ENCODE assay signal across 7 mouse cellular contexts in genomic region chr15:37135590-37136164, GRCm38 (mm10).
DNase-seq lines count a peak whose midpoint lies in the region; ATAC-seq and TF ChIP-seq lines count a peak whose summit lies in the region.

No protein-coding gene starts in this region.

- no peaks in the 10 kb centered on the region for H3K36me3 ChIP-seq in embryonic facial prominence, embryonic 15.5 days
- no peaks in the 10 kb centered on the region for H3K36me3 ChIP-seq in heart, embryonic 13.5 days
- no peaks in the 10 kb centered on the region for H3K36me3 ChIP-seq in kidney, embryonic 15.5 days
- no peaks in the 10 kb centered on the region for H3K36me3 ChIP-seq in liver, embryonic 13.5 days
- H3K36me3 ChIP-seq in splenic B cell, adult 2 months (ENCODE audit: control insufficient read depth, insufficient read depth, low read length, poor library complexity, severe bottlenecking): no peaks in the 10 kb centered on the region

- no peaks in the 10 kb centered on the region for H3K27me3 ChIP-seq in embryonic facial prominence, embryonic 15.5 days
- H3K27me3 ChIP-seq in heart, embryonic 13.5 days (replicated peaks): no peaks in the 10 kb centered on the region
- H3K27me3 ChIP-seq in kidney, embryonic 15.5 days: no peaks in the 10 kb centered on the region
- H3K27me3 ChIP-seq in liver, embryonic 13.5 days: no peaks in the 10 kb centered on the region
- no peaks in the 10 kb centered on the region for H3K27me3 ChIP-seq in splenic B cell, adult 2 months (ENCODE audit: control insufficient read depth, insufficient read depth, low read length, poor library complexity, severe bottlenecking)

- peak overlapping the region; percentile 59 for H3K9ac ChIP-seq in embryonic facial prominence, embryonic 15.5 days
- H3K9ac ChIP-seq in heart, embryonic 13.5 days: peak overlapping the region; percentile 88
- peak overlapping the region; percentile 63 for H3K9ac ChIP-seq in kidney, embryonic 15.5 days
- peak overlapping the region; percentile 62 for H3K9ac ChIP-seq in liver, embryonic 13.5 days

- peak; percentile 74; the same call in 1 of the 2 replicates for ATAC-seq in embryonic facial prominence, embryonic 15.5 days (ENCODE audit: insufficient number of reproducible peaks, low FRiP score, low TSS enrichment, low read depth)
- no peak for ATAC-seq in heart, embryonic 13.5 days (ENCODE audit: extremely low read depth, insufficient number of reproducible peaks, low FRiP score, low TSS enrichment)
- ATAC-seq in kidney, embryonic 15.5 days (replicated peaks; ENCODE audit: low FRiP score): peak; percentile 85
- peak; percentile 73 for ATAC-seq in liver, embryonic 13.5 days (ENCODE audit: low read depth)

- WGBS in embryonic facial prominence, embryonic 15.5 days: 3% methylated on average over 35 of the region's 35 CpGs
- WGBS in heart, embryonic 13.5 days: 2% methylated on average over 35 of the region's 35 CpGs
- WGBS in kidney, embryonic 15.5 days: 2% methylated on average over 35 of the region's 35 CpGs
- whole genome bisulfite sequencing in liver, embryonic 13.5 days (ENCODE audit: insufficient replicate concordance): 6% methylated on average over 35 of the region's 35 CpGs

- TF ChIP-seq POLR2A in brain, embryonic 14.5 days (IDR thresholded peaks at IDR 0.05; ENCODE audit: borderline replicate concordance, extremely low read depth, insufficient read depth, insufficient read length, poor library complexity, severe bottlenecking): 0 out of 2 replicates have a peak, but pooled peaks have one; percentile 46

- peak overlapping the region; percentile 51 for H3K4me3 ChIP-seq in embryonic facial prominence, embryonic 15.5 days (replicated peaks)
- peak overlapping the region; percentile 71 for H3K4me3 ChIP-seq in heart, embryonic 13.5 days
- peak overlapping the region; percentile 58 for H3K4me3 ChIP-seq in kidney, embryonic 15.5 days (replicated peaks)
- H3K4me3 ChIP-seq in liver, embryonic 13.5 days (replicated peaks): peak overlapping the region; percentile 65

- peak overlapping the region; percentile 67 for H3K4me2 ChIP-seq in embryonic facial prominence, embryonic 15.5 days (replicated peaks)
- peak overlapping the region; percentile 82 for H3K4me2 ChIP-seq in heart, embryonic 13.5 days
- peak overlapping the region; percentile 81 for H3K4me2 ChIP-seq in kidney, embryonic 15.5 days
- peak overlapping the region; percentile 84 for H3K4me2 ChIP-seq in liver, embryonic 13.5 days

- H3K4me1 ChIP-seq in embryonic facial prominence, embryonic 15.5 days: 0 out of 2 replicates have a peak, but pooled peaks cover 4% of the 10 kb centered on the region
- H3K4me1 ChIP-seq in heart, embryonic 13.5 days: peaks cover 9% of the 10 kb centered on the region
- peaks cover 22% of the 10 kb centered on the region for H3K4me1 ChIP-seq in kidney, embryonic 15.5 days
- peaks cover 18% of the 10 kb centered on the region for H3K4me1 ChIP-seq in liver, embryonic 13.5 days (replicated peaks)

- TF ChIP-seq CTCF in brain, embryonic 14.5 days (IDR thresholded peaks at IDR 0.05; ENCODE audit: borderline replicate concordance, extremely low read depth, insufficient read depth, insufficient read length): no peak

- DNase-seq in brain, embryonic 14.5 days (ENCODE audit: low read depth): peak; percentile 77
- peak; percentile 15 for DNase-seq in liver, embryonic 13.5 days
- DNase-seq in natural killer cell, adult 2 months (ENCODE audit: low spot score in 2 of 2): peak; percentile 44 to 47
- DNase-seq in splenic B cell, adult 2 months (ENCODE audit: low read depth, low spot score): peak; percentile 35

- peak overlapping the region; percentile 86 for H3K27ac ChIP-seq in embryonic facial prominence, embryonic 15.5 days (replicated peaks)
- H3K27ac ChIP-seq in heart, embryonic 13.5 days (replicated peaks): peak overlapping the region; percentile 74
- H3K27ac ChIP-seq in kidney, embryonic 15.5 days: peak overlapping the region; percentile 90
- H3K27ac ChIP-seq in liver, embryonic 13.5 days: peak overlapping the region; percentile 35

- H3K9me3 ChIP-seq in embryonic facial prominence, embryonic 15.5 days (replicated peaks): no peaks in the 10 kb centered on the region
- 0 out of 2 replicates have a peak, but pooled peaks cover 3% of the 10 kb centered on the region for H3K9me3 ChIP-seq in heart, embryonic 13.5 days
- no peaks in the 10 kb centered on the region; the same call in 1 of the 2 replicates for H3K9me3 ChIP-seq in kidney, embryonic 15.5 days (replicated peaks)
- H3K9me3 ChIP-seq in liver, embryonic 13.5 days (replicated peaks): no peaks in the 10 kb centered on the region

Comparison
In these comparisons a context has a peak if more than half of its experiments do, and no peak if none do; other contexts are left out.
1. DNase-seq: peak in every context shown above with its lines; median percentile 77 in brain, embryonic 14.5 days; 46 in natural killer cell, adult 2 months; 35 in splenic B cell, adult 2 months; 15 in liver, embryonic 13.5 days.
2. H3K27ac ChIP-seq: peak in every context shown above with its lines; median percentile 90 in kidney, embryonic 15.5 days; 86 in embryonic facial prominence, embryonic 15.5 days; 74 in heart, embryonic 13.5 days; 35 in liver, embryonic 13.5 days.